Mouse (Mus musculus) heart, embryonic 11.5 days (tissue): ENCODE measurements around the gene Dip2b. TPM values are rescaled to one million over a fixed set of nuclear protein-coding genes. Genes with fewer than 3 reads are reported as not detected.
A peak's percentile ranks its signal among the peaks of the same experiment; 100 is the strongest.

Experiments
- ATAC-seq: fragments of 200-750 bp; cut with Nextera tagmentation; replicated peaks from 2 replicates; pipeline ENCODE4 v1.8.0; 2017; ENCODE audit warnings: moderate library complexity; ENCODE audit not compliant: insufficient number of reproducible peaks, low FRiP score, low TSS enrichment
- H3K27ac ChIP-seq: fragments of 300-500 bp; sonication (generic); 2 replicates; pipeline ENCODE4 v1.5.1; 2014; ENCODE audit warnings: mild to moderate bottlenecking, low read depth, low read length
- H3K27me3 ChIP-seq: fragments of 300-500 bp; sonication (generic); 2 replicates; pipeline ENCODE4 v1.6.1; 2014; ENCODE audit warnings: mild to moderate bottlenecking, low read length, mixed read lengths; ENCODE audit not compliant: control insufficient read depth, insufficient read depth
- H3K36me3 ChIP-seq: fragments of 300-500 bp; sonication (generic); 2 replicates; pipeline ENCODE4 v1.6.1; 2014; ENCODE audit warnings: mild to moderate bottlenecking, low read length, moderate library complexity, mixed read lengths; ENCODE audit not compliant: control insufficient read depth, insufficient read depth
- H3K4me1 ChIP-seq: fragments of 300-500 bp; sonication (generic); 2 replicates; pipeline ENCODE4 v1.6.1; 2014; ENCODE audit warnings: low read length; ENCODE audit not compliant: control insufficient read depth, insufficient read depth
- H3K4me2 ChIP-seq: fragments of 300-500 bp; sonication (generic); 2 replicates; pipeline ENCODE4 v1.6.1; 2014; ENCODE audit warnings: mild to moderate bottlenecking, moderate library complexity
- H3K4me3 ChIP-seq: fragments of 300-500 bp; sonication (generic); 2 replicates; pipeline ENCODE4 v1.5.1; 2014; ENCODE audit warnings: low read depth, low read length
- H3K9ac ChIP-seq: fragments of 300-500 bp; sonication (generic); 2 replicates; pipeline ENCODE4 v1.6.1; 2014; ENCODE audit warnings: mild to moderate bottlenecking, low read depth, low read length, moderate library complexity
- H3K9me3 ChIP-seq: fragments of 300-500 bp; sonication (generic); replicated peaks from 2 replicates; pipeline ENCODE4 v1.6.1; 2016; ENCODE audit warnings: low read length; ENCODE audit not compliant: control insufficient read depth
- WGBS: fragments of 180-500 bp; shearing (Covaris S2); extraction: QIAGEN DNeasy Blood & Tissue Kit; methylation state at CpG from one replicate; pipeline ENCODE4 v1.1.7; 2014; ENCODE audit not compliant: insufficient replicate concordance; 5-methylcytosine and 5-hydroxymethylcytosine counted together
- polyA plus RNA-seq: library from polyadenylated mRNA; unstranded; fragments of >200 nt; fragmentation: Nextera tagmentation; extraction: Ambion mirVana; gene quantifications from 2 replicates; pipeline ENCODE4 v1.2.1, GENCODE M21; 2014

The Dip2b gene
- polyA plus RNA-seq, 1 experiment from 2014 or later, result 16.6 TPM

DNA sequence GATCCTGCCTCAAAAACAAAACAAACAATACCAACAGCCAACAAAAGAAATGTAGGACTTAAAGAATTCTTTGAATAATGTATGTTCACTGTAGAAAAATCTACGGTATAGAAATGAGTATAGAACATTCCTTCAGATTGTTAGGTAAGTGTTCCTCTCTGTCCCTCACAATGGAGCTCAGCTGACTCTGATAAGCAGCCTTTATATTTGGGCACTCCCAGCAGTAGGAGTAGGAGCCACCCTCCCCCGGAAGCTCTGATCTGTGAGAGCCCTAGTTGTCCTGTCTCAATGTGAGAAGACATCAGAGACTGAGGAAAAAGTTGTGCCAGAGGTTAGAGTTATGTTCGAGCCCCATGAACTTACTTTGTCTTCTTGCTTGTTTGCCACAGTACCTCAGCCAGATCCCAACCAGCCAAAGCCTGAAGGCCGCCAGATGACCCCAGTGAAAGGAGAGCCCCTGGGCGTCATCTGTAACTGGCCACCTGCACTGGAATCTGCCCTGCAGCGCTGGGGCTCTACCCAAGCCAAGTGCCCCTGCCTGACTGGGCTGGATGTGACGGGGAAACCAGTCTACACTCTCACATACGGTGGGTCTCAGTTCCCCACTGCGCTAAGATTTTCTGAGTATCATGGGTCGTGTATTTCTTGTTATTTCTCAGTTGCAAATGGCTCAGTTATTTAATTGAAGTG lies 118.5 kb downstream of the Dip2b start:
- Histone ChIP-seq H3K4me1 (0 out of 2 replicates have a peak, but pooled peaks cover 3% of the 10 kb centered on the region), H3K27me3 (no peaks in the 10 kb centered on the region), H3K4me3 (no peak overlapping the region), H3K27ac (no peak overlapping the region), H3K9ac (no peak overlapping the region), H3K9me3 (no peaks in the 10 kb centered on the region), H3K36me3 (peaks cover 18% of the 10 kb centered on the region), H3K4me2 (no peak overlapping the region)
- no peak for ATAC-seq
- 77% methylated on average over 10 of the region's 10 CpGs for WGBS

DNA sequence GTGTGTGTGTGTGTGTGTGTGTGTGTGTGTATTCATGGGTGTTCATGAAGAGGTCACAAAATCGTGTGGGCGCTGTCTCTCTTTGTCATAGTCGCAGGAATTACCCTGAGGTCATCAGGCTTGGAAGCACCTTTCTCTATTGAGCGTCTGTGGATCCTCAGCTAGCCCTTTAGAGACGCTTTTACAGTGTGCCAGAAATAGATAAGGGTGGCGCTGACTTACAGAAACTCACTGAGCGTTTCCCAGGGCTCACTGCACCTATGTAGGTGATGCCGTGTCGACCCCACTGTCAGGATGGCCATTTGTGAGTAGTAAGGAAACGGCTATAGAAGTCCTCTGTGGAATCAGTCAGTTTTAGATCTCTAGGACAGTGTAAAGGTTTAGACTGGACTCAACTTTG lies 120.5 kb downstream of the Dip2b start:
- ATAC-seq, result no peak
- 62% methylated on average over 10 of the region's 10 CpGs for WGBS
- H3K9ac ChIP-seq, result no peak overlapping the region
- 0 out of 2 replicates have a peak, but pooled peaks cover 3% of the 10 kb centered on the region for H3K4me1 ChIP-seq
- H3K36me3 ChIP-seq, result peaks cover 20% of the 10 kb centered on the region
- no peak overlapping the region for H3K4me3 ChIP-seq
- H3K4me2 ChIP-seq, result no peak overlapping the region
- H3K27ac ChIP-seq, result 0 out of 2 replicates have a peak overlapping the region, but pooled peaks have one; percentile 10
- no peaks in the 10 kb centered on the region for H3K9me3 ChIP-seq
- H3K27me3 ChIP-seq, result no peaks in the 10 kb centered on the region

- ATAC-seq, result no peak
- H3K9ac ChIP-seq, result no peak overlapping the region
- no peaks in the 10 kb centered on the region for H3K9me3 ChIP-seq
- peaks cover 13% of the 10 kb centered on the region; the same call in 1 of the 2 replicates for H3K36me3 ChIP-seq
- H3K27me3 ChIP-seq, result no peaks in the 10 kb centered on the region
- 0 out of 2 replicates have a peak, but pooled peaks cover 3% of the 10 kb centered on the region for H3K4me1 ChIP-seq
- no peak overlapping the region for H3K4me2 ChIP-seq
- WGBS, result 80% methylated on average over 6 of the region's 6 CpGs
- H3K4me3 ChIP-seq, result no peak overlapping the region
- no peak overlapping the region for H3K27ac ChIP-seq
These were observed 123.3 kb downstream of the Dip2b start for GRCm38 (mm10) chr15:100161747-100162280.

GRCm38 (mm10) chr15:100163381-100164051 lies 125.1 kb downstream of the Dip2b start:
- WGBS, result 75% methylated on average over 3 of the region's 3 CpGs
- H3K36me3 ChIP-seq, result peaks cover 12% of the 10 kb centered on the region

DNA sequence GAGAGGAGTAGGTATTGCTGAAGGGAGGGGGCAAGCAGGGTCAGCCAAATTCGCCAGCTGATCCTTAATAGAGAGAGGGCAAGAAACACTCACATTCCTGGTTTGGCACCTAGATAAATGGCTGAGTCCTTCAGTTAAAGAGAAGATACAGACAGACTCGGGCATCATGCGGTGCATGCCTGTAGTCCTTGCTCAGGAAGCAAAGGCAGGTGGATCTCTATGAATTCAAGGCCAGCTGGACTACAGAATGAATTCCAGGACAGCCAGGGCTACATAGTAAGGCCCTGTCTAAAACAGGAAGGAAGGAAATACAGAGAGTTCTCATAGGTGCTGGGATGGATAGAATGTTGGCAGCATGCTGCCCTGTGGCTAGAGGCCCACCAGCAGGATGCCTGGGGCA lies 128.0 kb downstream of the Dip2b start:
- Histone ChIP-seq H3K4me3 (no peak overlapping the region), H3K4me1 (no peaks in the 10 kb centered on the region), H3K9me3 (no peaks in the 10 kb centered on the region), H3K36me3 (peaks cover 29% of the 10 kb centered on the region), H3K4me2 (no peak overlapping the region), H3K27me3 (no peaks in the 10 kb centered on the region), H3K27ac (no peak overlapping the region), H3K9ac (no peak overlapping the region)
- WGBS, result 81% methylated on average over 3 of the region's 3 CpGs
- ATAC-seq, result no peak

More at GRCm38 (mm10) chr15:100163381-100164051, 125.1 kb downstream of the Dip2b start:
- Histone ChIP-seq H3K9me3 (no peaks in the 10 kb centered on the region), H3K4me1 (0 out of 2 replicates have a peak, but pooled peaks cover 3% of the 10 kb centered on the region), H3K9ac (no peak overlapping the region), H3K27me3 (no peaks in the 10 kb centered on the region), H3K27ac (no peak overlapping the region), H3K4me2 (no peak overlapping the region), H3K4me3 (no peak overlapping the region)
- ATAC-seq, result no peak

GRCm38 (mm10) chr15:100167791-100168190 lies 129.3 kb downstream of the Dip2b start:
- Histone ChIP-seq H3K27me3 (no peaks in the 10 kb centered on the region), H3K9ac (no peak overlapping the region), H3K4me2 (no peak overlapping the region), H3K4me1 (no peaks in the 10 kb centered on the region), H3K27ac (no peak overlapping the region), H3K4me3 (no peak overlapping the region), H3K9me3 (no peaks in the 10 kb centered on the region), H3K36me3 (peaks cover 32% of the 10 kb centered on the region)
- ATAC-seq, result no peak
- WGBS, result 85% methylated on average over 6 of the region's 6 CpGs

DNA sequence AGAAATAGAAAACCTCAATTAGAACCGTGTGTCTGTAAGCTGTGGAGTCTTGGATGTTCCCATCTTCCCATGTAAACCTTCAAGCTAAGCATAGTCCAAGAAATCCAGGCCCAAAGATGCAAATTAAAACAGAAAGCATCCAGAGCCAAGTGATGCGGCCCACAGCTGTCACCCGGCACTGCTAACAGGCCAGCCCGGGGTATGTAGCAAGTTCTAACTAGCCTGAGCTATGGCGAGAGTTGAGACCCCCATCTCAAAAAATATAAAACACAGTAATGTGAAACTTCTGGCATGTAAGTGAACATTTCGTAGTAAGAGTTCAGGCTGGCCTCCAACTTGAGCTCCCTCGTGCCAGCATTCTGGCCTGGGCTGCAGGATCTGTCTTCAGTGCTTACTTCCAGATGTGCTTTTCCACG lies 129.7 kb downstream of the Dip2b start:
- H3K4me2 ChIP-seq, result no peak overlapping the region
- no peak overlapping the region for H3K9ac ChIP-seq
- 87% methylated on average over 8 of the region's 8 CpGs for WGBS
- no peak overlapping the region for H3K27ac ChIP-seq
- H3K27me3 ChIP-seq, result no peaks in the 10 kb centered on the region
- ATAC-seq, result no peak
- H3K36me3 ChIP-seq, result peaks cover 36% of the 10 kb centered on the region
- no peaks in the 10 kb centered on the region for H3K9me3 ChIP-seq
- H3K4me1 ChIP-seq, result no peaks in the 10 kb centered on the region
- no peak overlapping the region for H3K4me3 ChIP-seq

DNA sequence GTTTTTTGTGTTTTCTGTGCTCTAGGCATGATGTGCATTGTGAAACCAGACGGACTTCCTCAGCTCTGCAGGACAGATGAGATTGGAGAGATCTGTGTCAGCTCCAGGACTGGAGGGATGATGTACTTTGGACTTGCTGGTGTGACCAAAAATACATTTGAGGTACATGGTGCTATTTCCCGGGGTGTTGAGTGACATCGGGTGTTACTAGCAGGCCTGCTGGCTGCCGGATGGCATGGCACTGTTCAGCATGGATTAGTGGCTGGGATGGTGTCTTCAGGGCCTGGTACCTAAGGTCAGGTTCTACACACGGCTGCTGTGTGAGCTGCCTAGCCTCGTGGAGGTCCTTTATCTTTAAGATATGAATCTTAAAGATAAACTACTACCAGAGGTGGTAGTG lies 136.7 kb downstream of the Dip2b start:
- no peak for ATAC-seq
- no peaks in the 10 kb centered on the region for H3K9me3 ChIP-seq
- H3K27me3 ChIP-seq, result no peaks in the 10 kb centered on the region
- H3K4me2 ChIP-seq, result no peak overlapping the region
- H3K4me3 ChIP-seq, result no peak overlapping the region
- peaks cover 4% of the 10 kb centered on the region; the same call in 1 of the 2 replicates for H3K4me1 ChIP-seq
- peak overlapping the region; percentile 12; the same call in 1 of the 2 replicates for H3K9ac ChIP-seq
- 0 out of 2 replicates have a peak overlapping the region, but pooled peaks have one; percentile 10 for H3K27ac ChIP-seq
- WGBS, result 57% methylated on average over 6 of the region's 6 CpGs
- peaks cover 34% of the 10 kb centered on the region for H3K36me3 ChIP-seq
